Mouse (Mus musculus) embryonic fibroblast, embryonic 13.5 days (primary cell): Measurements from ENCODE around the gene Anxa9.

Source experiments
- CTCF ChIP-seq: IDR thresholded peaks from 2 replicates; pipeline ENCODE4 v1.5.1; 2011; ENCODE audit warnings: mild to moderate bottlenecking, control low read depth, low read length, moderate library complexity, borderline replicate concordance; ENCODE audit not compliant: insufficient read depth
- POLR2A ChIP-seq: IDR thresholded peaks from 2 replicates; pipeline ENCODE4 v1.6.1; 2011; ENCODE audit warnings: low read depth, mild to moderate bottlenecking, control low read depth, low read length, moderate library complexity

DNA sequence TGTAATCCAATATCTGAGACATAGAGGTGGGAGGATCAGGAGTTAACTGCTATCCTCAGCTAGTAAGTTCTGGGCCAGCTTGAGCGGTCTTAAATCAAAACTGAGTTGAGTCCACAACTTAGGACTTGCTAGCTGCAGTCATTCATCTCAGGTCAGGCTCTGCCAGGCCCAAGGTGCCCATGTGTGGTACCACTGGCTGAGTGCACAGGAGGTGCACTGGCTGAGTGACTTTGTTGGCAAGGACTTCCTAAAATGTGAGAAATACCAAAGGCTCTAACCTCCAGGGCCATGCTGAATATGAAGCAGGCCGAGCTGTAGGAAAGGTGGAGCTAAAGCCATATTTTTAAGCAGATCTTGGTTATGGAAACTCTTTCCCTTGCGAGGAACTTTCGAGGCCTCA lies 30.4 kb upstream of the Anxa9 start:
- TF ChIP-seq CTCF (no peak), POLR2A (no peak)
